Mouse (Mus musculus): ENCODE results near the gene Snx11.

DNA sequence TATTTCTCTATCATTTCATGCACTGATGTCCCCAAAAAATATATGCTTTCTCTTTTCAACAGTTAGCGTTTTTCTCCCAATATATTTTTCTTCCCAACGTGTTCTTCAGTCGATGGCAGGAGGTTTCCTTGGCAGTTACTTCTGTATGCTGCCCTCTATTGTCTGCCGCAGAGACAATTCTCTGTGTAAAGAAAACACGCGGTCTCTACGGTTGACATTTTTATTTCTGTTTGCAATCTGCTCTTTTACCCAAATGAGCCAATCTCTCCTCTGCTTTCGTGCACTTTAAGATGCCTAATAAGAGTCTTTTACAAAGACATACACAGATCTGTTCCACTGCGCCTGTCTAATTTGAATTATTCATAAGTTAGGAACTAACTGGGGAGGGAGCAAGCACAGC, 47.9 kb downstream of the Snx11 start:
- TF ChIP-seq GATA1 (IDR thresholded peaks at IDR 0.05; ENCODE audit: borderline replicate concordance, low read length), result no peak
- TF ChIP-seq FLI1 (IDR thresholded peaks at IDR 0.05; ENCODE audit: low read length), result no peak
